Mouse (Mus musculus): ENCODE results near the gene Baat. TPM values are rescaled to one million over a fixed set of nuclear protein-coding genes. Genes with fewer than 3 reads are reported as not detected.
"Not testable (repeated sequence)": the region's sequence is repeated elsewhere in the genome, so short reads cannot be mapped to it uniquely, and the experiment has no call there.

The Baat gene
- polyA plus RNA-seq, 1 experiment from 2014 or later = not detected

- H3K9me3 ChIP-seq (replicated peaks; ENCODE audit: control insufficient read depth, low read length) = no peaks in the 10 kb centered on the region
- H3K4me1 ChIP-seq (ENCODE audit: control insufficient read depth, insufficient read depth, low read length) = no peaks in the 10 kb centered on the region
- no peaks in the 10 kb centered on the region; the same call in 1 of the 2 replicates for H3K36me3 ChIP-seq (replicated peaks; ENCODE audit: control insufficient read depth, insufficient read depth, low read depth, low read length)
- no peaks in the 10 kb centered on the region for H3K27me3 ChIP-seq (ENCODE audit: control insufficient read depth, insufficient read depth, low read length)
- H3K27ac ChIP-seq (replicated peaks; ENCODE audit: low read depth, low read length) = no peak overlapping the region
- H3K4me3 ChIP-seq (ENCODE audit: low read depth, low read length) = no peak overlapping the region
- DNase-seq (ENCODE audit: low spot score) (peak; percentile 75), ATAC-seq (replicated peaks; ENCODE audit: insufficient number of reproducible peaks, low FRiP score, low TSS enrichment, low read depth) (no peak)
- no peak overlapping the region for H3K4me2 ChIP-seq (ENCODE audit: low read depth, low read length)
- no peak overlapping the region for H3K9ac ChIP-seq (replicated peaks; ENCODE audit: low read length)
- WGBS = 34% methylated on average over 4 of the region's 4 CpGs
These were observed 6.3 kb upstream of the Baat start for GRCm38 (mm10) chr4:49512636-49513035.

GRCm38 (mm10) chr4:49510236-49510835, 4.0 kb upstream of the Baat start:
- not testable (repeated sequence) for H3K4me1 ChIP-seq (ENCODE audit: control insufficient read depth, insufficient read depth, low read length); H3K36me3 ChIP-seq (replicated peaks; ENCODE audit: control insufficient read depth, insufficient read depth, low read depth, low read length); ATAC-seq (replicated peaks; ENCODE audit: insufficient number of reproducible peaks, low FRiP score, low TSS enrichment, low read depth); DNase-seq (ENCODE audit: low spot score); H3K9ac ChIP-seq (replicated peaks; ENCODE audit: low read length); H3K27ac ChIP-seq (replicated peaks; ENCODE audit: low read depth, low read length); H3K9me3 ChIP-seq (replicated peaks; ENCODE audit: control insufficient read depth, low read length); H3K4me2 ChIP-seq (ENCODE audit: low read depth, low read length); H3K4me3 ChIP-seq (ENCODE audit: low read depth, low read length); H3K27me3 ChIP-seq (ENCODE audit: control insufficient read depth, insufficient read depth, low read length)
- 92% methylated on average over 1 of the region's 1 CpGs for WGBS

GRCm38 (mm10) chr4:49509183-49509582, 2.8 kb upstream of the Baat start:
- WGBS = 85% methylated on average over 2 of the region's 2 CpGs
- Histone ChIP-seq H3K27me3 (ENCODE audit: control insufficient read depth, insufficient read depth, low read length) (no peaks in the 10 kb centered on the region), H3K9me3 (replicated peaks; ENCODE audit: control insufficient read depth, low read length) (no peaks in the 10 kb centered on the region), H3K9ac (replicated peaks; ENCODE audit: low read length) (no peak overlapping the region), H3K4me1 (ENCODE audit: control insufficient read depth, insufficient read depth, low read length) (no peaks in the 10 kb centered on the region), H3K27ac (replicated peaks; ENCODE audit: low read depth, low read length) (no peak overlapping the region), H3K4me2 (ENCODE audit: low read depth, low read length) (no peak overlapping the region), H3K36me3 (replicated peaks; ENCODE audit: control insufficient read depth, insufficient read depth, low read depth, low read length) (no peaks in the 10 kb centered on the region; the same call in 1 of the 2 replicates), H3K4me3 (ENCODE audit: low read depth, low read length) (no peak overlapping the region)
- DNase-seq (ENCODE audit: low spot score) (no peak), ATAC-seq (replicated peaks; ENCODE audit: insufficient number of reproducible peaks, low FRiP score, low TSS enrichment, low read depth) (no peak)

- Histone ChIP-seq H3K4me1 (ENCODE audit: control insufficient read depth, insufficient read depth, low read length) (no peaks in the 10 kb centered on the region), H3K9me3 (replicated peaks; ENCODE audit: control insufficient read depth, low read length) (no peaks in the 10 kb centered on the region), H3K27ac (replicated peaks; ENCODE audit: low read depth, low read length) (no peak overlapping the region), H3K27me3 (ENCODE audit: control insufficient read depth, insufficient read depth, low read length) (no peaks in the 10 kb centered on the region), H3K9ac (replicated peaks; ENCODE audit: low read length) (no peak overlapping the region), H3K36me3 (replicated peaks; ENCODE audit: control insufficient read depth, insufficient read depth, low read depth, low read length) (no peaks in the 10 kb centered on the region), H3K4me2 (ENCODE audit: low read depth, low read length) (no peak overlapping the region), H3K4me3 (ENCODE audit: low read depth, low read length) (no peak overlapping the region)
- DNase-seq (ENCODE audit: low spot score) (no peak), ATAC-seq (replicated peaks; ENCODE audit: insufficient number of reproducible peaks, low FRiP score, low TSS enrichment, low read depth) (no peak)
- 87% methylated on average over 1 of the region's 1 CpGs for WGBS
These were observed 2.8 kb downstream of the Baat start for GRCm38 (mm10) chr4:49503563-49503962.

- H3K4me3 ChIP-seq (ENCODE audit: low read depth, low read length) = not testable (repeated sequence)
- WGBS = 77% methylated on average over 3 of the region's 3 CpGs
These were observed 20.3 kb downstream of the Baat start for GRCm38 (mm10) chr4:49485934-49486650.

GRCm38 (mm10) chr4:49485442-49485841, 20.9 kb downstream of the Baat start:
- DNase-seq (ENCODE audit: low spot score) (no peak), ATAC-seq (replicated peaks; ENCODE audit: insufficient number of reproducible peaks, low FRiP score, low TSS enrichment, low read depth) (no peak)
- Histone ChIP-seq H3K27me3 (ENCODE audit: control insufficient read depth, insufficient read depth, low read length) (no peaks in the 10 kb centered on the region), H3K9ac (replicated peaks; ENCODE audit: low read length) (no peak overlapping the region), H3K4me2 (ENCODE audit: low read depth, low read length) (no peak overlapping the region), H3K27ac (replicated peaks; ENCODE audit: low read depth, low read length) (no peak overlapping the region), H3K36me3 (replicated peaks; ENCODE audit: control insufficient read depth, insufficient read depth, low read depth, low read length) (no peaks in the 10 kb centered on the region), H3K4me1 (ENCODE audit: control insufficient read depth, insufficient read depth, low read length) (no peaks in the 10 kb centered on the region), H3K4me3 (ENCODE audit: low read depth, low read length) (no peak overlapping the region), H3K9me3 (replicated peaks; ENCODE audit: control insufficient read depth, low read length) (no peaks in the 10 kb centered on the region)

More at GRCm38 (mm10) chr4:49485934-49486650, 20.3 kb downstream of the Baat start:
- H3K9me3 ChIP-seq (replicated peaks; ENCODE audit: control insufficient read depth, low read length); DNase-seq (ENCODE audit: low spot score); H3K4me2 ChIP-seq (ENCODE audit: low read depth, low read length); H3K36me3 ChIP-seq (replicated peaks; ENCODE audit: control insufficient read depth, insufficient read depth, low read depth, low read length); H3K4me1 ChIP-seq (ENCODE audit: control insufficient read depth, insufficient read depth, low read length); H3K27ac ChIP-seq (replicated peaks; ENCODE audit: low read depth, low read length); ATAC-seq (replicated peaks; ENCODE audit: insufficient number of reproducible peaks, low FRiP score, low TSS enrichment, low read depth); H3K9ac ChIP-seq (replicated peaks; ENCODE audit: low read length); H3K27me3 ChIP-seq (ENCODE audit: control insufficient read depth, insufficient read depth, low read length): not testable (repeated sequence)

GRCm38 (mm10) chr4:49480896-49481295, 25.5 kb downstream of the Baat start:
- 44% methylated on average over 3 of the region's 3 CpGs for WGBS
- ATAC-seq (replicated peaks; ENCODE audit: insufficient number of reproducible peaks, low FRiP score, low TSS enrichment, low read depth) (no peak), DNase-seq (ENCODE audit: low spot score) (peak; percentile 36)
- H3K36me3 ChIP-seq (replicated peaks; ENCODE audit: control insufficient read depth, insufficient read depth, low read depth, low read length) = no peaks in the 10 kb centered on the region
- H3K4me1 ChIP-seq (ENCODE audit: control insufficient read depth, insufficient read depth, low read length) = no peaks in the 10 kb centered on the region
- H3K27ac ChIP-seq (replicated peaks; ENCODE audit: low read depth, low read length) = no peak overlapping the region
- H3K9me3 ChIP-seq (replicated peaks; ENCODE audit: control insufficient read depth, low read length) = no peaks in the 10 kb centered on the region
- H3K4me3 ChIP-seq (ENCODE audit: low read depth, low read length) = no peak overlapping the region
- H3K4me2 ChIP-seq (ENCODE audit: low read depth, low read length) = no peak overlapping the region
- no peak overlapping the region for H3K9ac ChIP-seq (replicated peaks; ENCODE audit: low read length)
- no peaks in the 10 kb centered on the region for H3K27me3 ChIP-seq (ENCODE audit: control insufficient read depth, insufficient read depth, low read length)

- Histone ChIP-seq H3K9ac (replicated peaks; ENCODE audit: low read length) (no peak overlapping the region), H3K4me1 (ENCODE audit: control insufficient read depth, insufficient read depth, low read length) (no peaks in the 10 kb centered on the region), H3K27ac (replicated peaks; ENCODE audit: low read depth, low read length) (no peak overlapping the region), H3K27me3 (ENCODE audit: control insufficient read depth, insufficient read depth, low read length) (no peaks in the 10 kb centered on the region), H3K4me3 (ENCODE audit: low read depth, low read length) (no peak overlapping the region), H3K4me2 (ENCODE audit: low read depth, low read length) (peak overlapping the region; percentile 25; the same call in 1 of the 2 replicates), H3K9me3 (replicated peaks; ENCODE audit: control insufficient read depth, low read length) (no peaks in the 10 kb centered on the region), H3K36me3 (replicated peaks; ENCODE audit: control insufficient read depth, insufficient read depth, low read depth, low read length) (no peaks in the 10 kb centered on the region)
- no peak for ATAC-seq (replicated peaks; ENCODE audit: insufficient number of reproducible peaks, low FRiP score, low TSS enrichment, low read depth)
- WGBS = 24% methylated on average over 21 of the region's 21 CpGs
- peak; percentile 4 for DNase-seq (ENCODE audit: low spot score)
These were observed 26.1 kb downstream of the Baat start for GRCm38 (mm10) chr4:49480104-49480760.

Measured in embryonic facial prominence, embryonic 11.5 days (tissue).